Mouse (Mus musculus): Measurements from ENCODE around the gene Carmil1. TPM values are rescaled to one million over a fixed set of nuclear protein-coding genes. Genes with fewer than 3 reads are reported as not detected.

Gene Carmil1
- total and polyA plus RNA-seq, 2 experiments from 2014 or later: 40.7 to 56.8 TPM

DNA sequence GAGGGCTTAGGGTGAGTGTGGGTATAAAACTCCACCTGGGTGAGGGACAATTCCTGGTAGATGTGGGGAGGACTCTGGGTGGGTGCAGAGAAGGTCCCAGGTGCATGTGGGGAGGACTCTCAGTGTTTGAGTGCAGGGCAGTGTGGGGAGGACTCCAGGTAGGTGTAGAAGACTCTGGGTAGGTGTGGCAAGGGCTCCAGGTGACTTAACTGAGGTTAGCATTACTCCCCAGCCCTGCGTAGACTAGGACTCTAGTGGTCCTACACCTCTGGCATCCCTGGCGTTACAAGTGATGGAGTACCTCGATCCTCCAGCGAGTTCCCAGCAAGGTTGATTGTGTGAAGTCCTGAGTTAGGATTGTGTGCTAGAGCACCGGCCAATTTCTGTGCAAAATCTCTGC lies 143.8 kb downstream of the Carmil1 start:
- Histone ChIP-seq H3K27ac (ENCODE audit: low read depth, low read length) (no peak overlapping the region), H3K9me3 (ENCODE audit: low read length) (no peaks in the 10 kb centered on the region), H3K4me1 (ENCODE audit: insufficient read depth, low read length) (no peaks in the 10 kb centered on the region), H3K9ac (replicated peaks; ENCODE audit: low read length, poor library complexity, severe bottlenecking) (no peak overlapping the region), H3K4me3 (ENCODE audit: low read depth, low read length) (no peak overlapping the region), H3K27me3 (ENCODE audit: insufficient read depth, low read length) (no peaks in the 10 kb centered on the region), H3K36me3 (ENCODE audit: insufficient read depth, low read length) (no peaks in the 10 kb centered on the region), H3K4me2 (ENCODE audit: low read depth, low read length, poor library complexity, severe bottlenecking) (no peak overlapping the region)
- DNase-seq (ENCODE audit: low spot score) (no peak), ATAC-seq (ENCODE audit: low FRiP score) (no peak)
- WGBS: 92% methylated on average over 5 of the region's 5 CpGs
- no peak for TF ChIP-seq CTCF (IDR thresholded peaks at IDR 0.05)

DNA sequence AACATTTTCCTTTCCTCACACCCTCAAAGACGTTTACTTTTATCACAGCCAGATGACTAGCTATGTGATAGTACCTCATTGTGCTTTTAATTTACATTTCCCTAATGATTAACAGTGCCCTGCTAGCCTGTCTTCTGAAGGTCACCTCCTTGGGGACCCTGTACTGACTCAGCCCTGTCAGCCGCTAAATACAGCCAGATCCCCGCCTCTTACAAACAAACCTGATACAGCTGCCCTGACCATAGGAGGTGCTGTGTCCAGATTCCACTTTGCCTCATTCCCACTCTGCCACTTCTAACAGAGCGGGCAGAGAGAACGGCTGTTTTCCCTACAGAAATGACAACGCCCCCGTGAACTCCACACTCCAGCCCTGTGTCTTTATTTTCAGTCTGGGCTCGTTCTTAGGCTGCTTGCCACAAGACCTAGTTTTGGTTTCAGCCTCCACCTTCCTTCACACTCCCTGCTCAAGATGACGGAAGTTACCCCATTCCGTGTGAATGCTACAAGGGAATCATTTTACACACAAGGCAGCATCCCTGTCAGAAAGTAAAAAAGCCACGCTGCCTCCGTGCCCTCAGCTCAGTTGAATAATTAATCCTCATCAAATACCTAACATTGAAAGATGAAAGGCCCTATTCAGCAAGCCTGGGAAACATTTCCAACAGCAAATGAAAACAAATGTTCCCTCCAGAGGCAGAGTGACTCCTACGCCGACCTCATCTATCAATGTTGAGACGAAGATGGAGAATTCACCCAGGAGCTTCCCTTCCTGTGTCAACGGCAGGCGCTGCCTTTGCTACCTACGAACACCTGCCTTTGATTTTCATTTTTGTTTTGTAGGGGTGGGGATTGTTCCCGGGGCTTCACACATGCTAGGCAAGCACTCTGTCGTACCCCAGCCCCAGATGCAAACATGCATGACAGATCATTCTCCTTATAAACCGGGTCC lies 145.0 kb downstream of the Carmil1 start:
- WGBS: 41% methylated on average over 21 of the region's 21 CpGs
- peak overlapping the region; percentile 26; the same call in 1 of the 2 replicates for H3K27ac ChIP-seq (ENCODE audit: low read depth, low read length)
- DNase-seq (ENCODE audit: low spot score): peak; percentile 22
- H3K4me1 ChIP-seq (ENCODE audit: insufficient read depth, low read length): no peaks in the 10 kb centered on the region
- no peak for ATAC-seq (ENCODE audit: low FRiP score)
- peak; percentile 20; the same call in 1 of the 2 replicates for TF ChIP-seq CTCF (IDR thresholded peaks at IDR 0.05)
- peak overlapping the region; percentile 1; the same call in 1 of the 2 replicates for H3K4me2 ChIP-seq (ENCODE audit: low read depth, low read length, poor library complexity, severe bottlenecking)
- no peaks in the 10 kb centered on the region for H3K27me3 ChIP-seq (ENCODE audit: insufficient read depth, low read length)
- H3K9me3 ChIP-seq (ENCODE audit: low read length): no peaks in the 10 kb centered on the region
- H3K9ac ChIP-seq (replicated peaks; ENCODE audit: low read length, poor library complexity, severe bottlenecking): no peak overlapping the region
- no peaks in the 10 kb centered on the region for H3K36me3 ChIP-seq (ENCODE audit: insufficient read depth, low read length)
- H3K4me3 ChIP-seq (ENCODE audit: low read depth, low read length): no peak overlapping the region

DNA sequence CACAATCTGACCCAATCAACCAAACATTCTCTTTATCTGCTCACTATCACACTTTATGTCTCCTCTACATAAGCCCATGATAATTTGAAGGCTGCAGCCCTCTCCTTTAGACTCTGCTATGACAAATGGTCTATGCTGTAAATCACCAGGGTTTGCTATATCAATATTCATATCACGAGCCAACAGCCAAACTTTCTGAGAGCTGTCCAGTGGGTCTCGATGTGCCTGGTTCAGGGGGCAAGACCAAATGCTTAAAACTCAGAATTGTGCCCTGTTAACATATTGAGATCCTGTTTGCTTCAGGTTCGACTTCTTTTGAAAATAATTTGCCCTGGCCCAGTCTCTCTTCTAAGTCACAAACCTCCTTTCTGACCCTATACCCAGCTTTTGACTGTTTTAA lies 147.7 kb downstream of the Carmil1 start:
- ATAC-seq (ENCODE audit: low FRiP score): no peak
- no peaks in the 10 kb centered on the region for H3K4me1 ChIP-seq (ENCODE audit: insufficient read depth, low read length)
- no peak overlapping the region for H3K27ac ChIP-seq (ENCODE audit: low read depth, low read length)
- TF ChIP-seq CTCF (IDR thresholded peaks at IDR 0.05): no peak
- WGBS: 91% methylated on average over 3 of the region's 3 CpGs
- H3K4me3 ChIP-seq (ENCODE audit: low read depth, low read length): no peak overlapping the region
- DNase-seq (ENCODE audit: low spot score): no peak
- no peak overlapping the region for H3K4me2 ChIP-seq (ENCODE audit: low read depth, low read length, poor library complexity, severe bottlenecking)
- H3K36me3 ChIP-seq (ENCODE audit: insufficient read depth, low read length): no peaks in the 10 kb centered on the region
- no peaks in the 10 kb centered on the region for H3K9me3 ChIP-seq (ENCODE audit: low read length)
- H3K27me3 ChIP-seq (ENCODE audit: insufficient read depth, low read length): no peaks in the 10 kb centered on the region
- H3K9ac ChIP-seq (replicated peaks; ENCODE audit: low read length, poor library complexity, severe bottlenecking): no peak overlapping the region

DNA sequence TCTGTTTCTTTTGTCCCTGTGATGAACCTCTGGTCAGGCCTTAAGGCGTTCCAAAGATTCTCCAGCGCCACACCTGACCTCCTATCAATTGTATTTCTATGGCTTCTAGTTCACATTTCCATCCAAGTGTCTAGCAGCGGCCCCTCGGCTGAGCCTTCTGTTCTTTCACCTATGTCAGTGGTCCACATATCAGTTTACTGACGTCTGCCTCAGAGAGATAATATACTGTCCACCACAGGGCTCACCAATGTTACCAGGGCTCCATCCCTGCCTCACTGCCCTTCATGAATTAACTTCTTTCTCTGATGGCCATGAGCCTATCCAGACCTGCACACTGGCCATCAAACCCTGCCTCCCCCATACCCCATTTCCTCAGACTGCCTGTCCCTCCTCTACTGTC lies 149.3 kb downstream of the Carmil1 start:
- no peak overlapping the region for H3K9ac ChIP-seq (replicated peaks; ENCODE audit: low read length, poor library complexity, severe bottlenecking)
- H3K27me3 ChIP-seq (ENCODE audit: insufficient read depth, low read length): no peaks in the 10 kb centered on the region
- TF ChIP-seq CTCF (IDR thresholded peaks at IDR 0.05): no peak
- no peak overlapping the region for H3K27ac ChIP-seq (ENCODE audit: low read depth, low read length)
- H3K4me2 ChIP-seq (ENCODE audit: low read depth, low read length, poor library complexity, severe bottlenecking): no peak overlapping the region
- no peaks in the 10 kb centered on the region for H3K9me3 ChIP-seq (ENCODE audit: low read length)
- ATAC-seq (ENCODE audit: low FRiP score) (no peak), DNase-seq (ENCODE audit: low spot score) (no peak)
- no peaks in the 10 kb centered on the region for H3K36me3 ChIP-seq (ENCODE audit: insufficient read depth, low read length)
- 96% methylated on average over 5 of the region's 5 CpGs for WGBS
- H3K4me1 ChIP-seq (ENCODE audit: insufficient read depth, low read length): no peaks in the 10 kb centered on the region
- no peak overlapping the region for H3K4me3 ChIP-seq (ENCODE audit: low read depth, low read length)

DNA sequence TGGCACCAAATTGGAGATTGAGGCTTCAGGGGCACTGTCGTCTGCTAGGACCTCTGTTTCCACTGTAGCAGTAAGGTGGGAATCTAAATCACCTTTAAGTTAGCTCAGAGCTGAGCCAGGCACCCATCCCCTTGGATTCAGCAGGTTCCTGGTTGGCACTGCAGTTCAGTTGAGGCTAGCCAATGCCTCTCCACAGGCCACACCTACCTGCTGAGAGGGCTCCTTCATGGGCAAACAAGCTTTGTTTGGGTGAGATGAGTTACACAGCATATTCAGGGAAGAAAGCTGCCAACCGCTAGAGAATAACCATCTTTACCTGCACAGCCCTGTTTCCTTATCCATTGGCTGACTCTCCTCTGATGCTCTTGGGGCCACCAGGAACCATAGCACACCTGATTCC lies 149.9 kb downstream of the Carmil1 start:
- Histone ChIP-seq H3K36me3 (ENCODE audit: insufficient read depth, low read length) (no peaks in the 10 kb centered on the region), H3K9me3 (ENCODE audit: low read length) (no peaks in the 10 kb centered on the region)
- no peak for TF ChIP-seq CTCF (IDR thresholded peaks at IDR 0.05)

DNA sequence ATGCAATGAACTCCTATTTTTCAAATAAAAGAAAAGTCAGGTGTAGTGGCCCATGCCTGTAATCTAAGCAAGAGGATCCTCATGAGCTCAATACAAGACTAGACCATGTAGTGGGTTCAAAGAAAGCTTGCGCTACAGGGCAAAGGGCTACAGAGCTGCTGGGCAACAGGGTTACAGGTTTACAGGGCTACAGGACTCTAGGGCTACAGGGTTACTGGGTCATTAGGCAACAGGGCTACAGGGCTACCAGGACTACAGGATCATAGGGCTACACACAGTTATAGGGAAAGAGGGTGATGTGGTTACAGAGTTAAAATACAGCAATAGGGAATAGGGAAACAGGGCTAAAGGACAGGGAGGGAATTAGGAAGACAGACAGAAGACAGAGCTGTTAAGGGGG lies 151.9 kb downstream of the Carmil1 start:
- H3K4me2 ChIP-seq (ENCODE audit: low read depth, low read length, poor library complexity, severe bottlenecking): no peak overlapping the region
- WGBS: 100% methylated on average over 1 of the region's 1 CpGs
- H3K9me3 ChIP-seq (ENCODE audit: low read length): no peaks in the 10 kb centered on the region
- no peak for TF ChIP-seq CTCF (IDR thresholded peaks at IDR 0.05)
- no peaks in the 10 kb centered on the region for H3K27me3 ChIP-seq (ENCODE audit: insufficient read depth, low read length)
- no peak for ATAC-seq (ENCODE audit: low FRiP score)
- no peaks in the 10 kb centered on the region for H3K4me1 ChIP-seq (ENCODE audit: insufficient read depth, low read length)
- no peaks in the 10 kb centered on the region for H3K36me3 ChIP-seq (ENCODE audit: insufficient read depth, low read length)
- no peak overlapping the region for H3K9ac ChIP-seq (replicated peaks; ENCODE audit: low read length, poor library complexity, severe bottlenecking)
- DNase-seq (ENCODE audit: low spot score): no peak
- H3K4me3 ChIP-seq (ENCODE audit: low read depth, low read length): no peak overlapping the region
- H3K27ac ChIP-seq (ENCODE audit: low read depth, low read length): no peak overlapping the region

More for the DNA sequence above, 149.9 kb downstream of the Carmil1 start:
- Histone ChIP-seq H3K4me2 (ENCODE audit: low read depth, low read length, poor library complexity, severe bottlenecking) (no peak overlapping the region), H3K27me3 (ENCODE audit: insufficient read depth, low read length) (no peaks in the 10 kb centered on the region), H3K4me3 (ENCODE audit: low read depth, low read length) (no peak overlapping the region), H3K4me1 (ENCODE audit: insufficient read depth, low read length) (no peaks in the 10 kb centered on the region), H3K27ac (ENCODE audit: low read depth, low read length) (no peak overlapping the region), H3K9ac (replicated peaks; ENCODE audit: low read length, poor library complexity, severe bottlenecking) (no peak overlapping the region)
- no peak for DNase-seq (ENCODE audit: low spot score)
- no peak for ATAC-seq (ENCODE audit: low FRiP score)
- WGBS: 98% methylated on average over 2 of the region's 2 CpGs

Measured in midbrain, postnatal 0 days (tissue).